Mouse (Mus musculus): ENCODE measurements around the gene Cnih3. TPM values are rescaled to one million over a fixed set of nuclear protein-coding genes. Genes with fewer than 3 reads are reported as not detected.

The Cnih3 gene
- polyA plus RNA-seq, 1 experiment from 2014 or later, result 14.1 TPM

DNA sequence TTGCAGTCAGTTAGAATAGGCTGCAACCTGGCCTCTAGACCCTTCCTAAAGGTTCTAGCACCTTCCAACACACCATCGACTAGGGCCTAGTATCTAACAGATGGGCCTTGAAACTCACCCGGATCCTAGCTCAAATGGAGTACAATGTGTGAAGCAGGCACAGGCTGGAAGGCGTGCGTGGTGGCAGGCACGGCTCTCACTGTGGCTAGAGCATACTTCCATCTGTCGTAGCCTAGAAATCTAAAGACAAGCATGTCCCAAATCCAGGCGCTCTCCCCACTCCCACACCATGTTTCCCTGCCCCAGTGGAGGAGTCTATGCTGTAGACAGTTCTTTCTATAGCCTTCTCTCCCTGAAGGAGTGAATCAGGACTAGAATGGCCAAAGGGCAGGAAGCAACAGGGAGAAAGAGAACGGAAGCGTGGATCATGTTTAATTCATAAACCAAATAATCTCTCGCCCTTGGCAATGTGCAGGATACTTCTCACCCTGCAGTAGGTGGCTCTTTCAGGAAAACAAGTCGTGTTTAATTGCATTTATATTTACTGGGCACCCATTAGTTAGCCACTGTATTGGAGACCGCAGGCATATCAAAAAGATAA lies 29.1 kb downstream of the Cnih3 start:
- H3K36me3 ChIP-seq (ENCODE audit: control insufficient read depth, insufficient read depth, low read length), result no peaks in the 10 kb centered on the region
- H3K27me3 ChIP-seq (replicated peaks; ENCODE audit: control insufficient read depth, insufficient read depth, low read length), result no peaks in the 10 kb centered on the region
- ATAC-seq, result no peak
- no peak overlapping the region for H3K9ac ChIP-seq (ENCODE audit: low read depth, low read length)
- WGBS, result 65% methylated on average over 12 of the region's 12 CpGs
- H3K4me3 ChIP-seq (ENCODE audit: low read length), result no peak overlapping the region
- no peak overlapping the region for H3K4me2 ChIP-seq (ENCODE audit: low read length)
- no peaks in the 10 kb centered on the region for H3K9me3 ChIP-seq (ENCODE audit: control insufficient read depth, low read length)
- H3K27ac ChIP-seq (ENCODE audit: low read depth, low read length), result no peak overlapping the region
- H3K4me1 ChIP-seq (ENCODE audit: control insufficient read depth, insufficient read depth, low read depth, low read length), result no peaks in the 10 kb centered on the region

DNA sequence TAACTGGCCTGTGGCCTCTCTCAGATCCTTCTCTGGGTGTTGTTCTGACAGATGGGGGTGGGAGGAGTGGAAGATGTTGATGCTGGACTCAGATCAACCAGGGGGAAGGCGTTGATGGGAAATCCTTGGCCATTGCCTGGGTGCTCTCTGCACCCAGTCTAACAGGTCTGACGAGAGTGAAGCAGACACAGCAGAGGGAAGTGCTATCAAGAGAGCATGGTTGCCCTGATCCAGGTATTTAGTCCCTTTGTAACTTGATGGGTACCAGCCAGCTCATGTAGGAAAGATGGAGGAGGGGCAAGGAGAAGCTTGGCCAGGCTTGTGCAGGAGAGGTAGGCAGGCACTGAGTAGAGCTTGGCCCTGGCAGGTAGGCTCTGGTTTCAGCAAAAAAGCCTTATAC lies 36.8 kb downstream of the Cnih3 start:
- Histone ChIP-seq H3K4me2 (ENCODE audit: low read length) (no peak overlapping the region), H3K9me3 (ENCODE audit: control insufficient read depth, low read length) (0 out of 2 replicates have a peak, but pooled peaks cover 3% of the 10 kb centered on the region), H3K4me1 (ENCODE audit: control insufficient read depth, insufficient read depth, low read depth, low read length) (peaks cover 7% of the 10 kb centered on the region; the same call in 1 of the 2 replicates), H3K27me3 (replicated peaks; ENCODE audit: control insufficient read depth, insufficient read depth, low read length) (no peaks in the 10 kb centered on the region), H3K4me3 (ENCODE audit: low read length) (no peak overlapping the region), H3K27ac (ENCODE audit: low read depth, low read length) (no peak overlapping the region), H3K36me3 (ENCODE audit: control insufficient read depth, insufficient read depth, low read length) (no peaks in the 10 kb centered on the region), H3K9ac (ENCODE audit: low read depth, low read length) (no peak overlapping the region)
- ATAC-seq, result no peak
- 92% methylated on average over 2 of the region's 2 CpGs for WGBS

DNA sequence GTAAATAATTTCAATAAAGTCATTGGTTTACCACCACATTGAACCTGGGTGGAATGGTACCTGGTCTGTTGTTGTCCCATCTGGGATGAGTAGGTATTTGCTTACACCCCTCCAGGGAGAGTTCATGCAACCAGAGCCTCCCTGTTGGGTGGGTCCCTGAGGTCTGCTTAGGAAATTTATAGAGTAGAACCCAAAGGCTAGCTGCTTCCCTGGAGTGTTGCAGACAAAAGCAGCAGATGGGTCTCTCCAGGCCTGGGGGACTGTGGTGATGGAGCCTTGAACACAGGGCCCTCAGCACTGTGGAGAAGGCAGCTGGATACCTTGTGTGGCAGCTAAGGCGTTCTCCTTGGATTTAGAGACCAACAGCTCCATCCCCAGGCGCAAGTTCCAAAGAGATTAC lies 40.1 kb downstream of the Cnih3 start:
- no peak for ATAC-seq
- H3K4me3 ChIP-seq (ENCODE audit: low read length), result no peak overlapping the region

DNA sequence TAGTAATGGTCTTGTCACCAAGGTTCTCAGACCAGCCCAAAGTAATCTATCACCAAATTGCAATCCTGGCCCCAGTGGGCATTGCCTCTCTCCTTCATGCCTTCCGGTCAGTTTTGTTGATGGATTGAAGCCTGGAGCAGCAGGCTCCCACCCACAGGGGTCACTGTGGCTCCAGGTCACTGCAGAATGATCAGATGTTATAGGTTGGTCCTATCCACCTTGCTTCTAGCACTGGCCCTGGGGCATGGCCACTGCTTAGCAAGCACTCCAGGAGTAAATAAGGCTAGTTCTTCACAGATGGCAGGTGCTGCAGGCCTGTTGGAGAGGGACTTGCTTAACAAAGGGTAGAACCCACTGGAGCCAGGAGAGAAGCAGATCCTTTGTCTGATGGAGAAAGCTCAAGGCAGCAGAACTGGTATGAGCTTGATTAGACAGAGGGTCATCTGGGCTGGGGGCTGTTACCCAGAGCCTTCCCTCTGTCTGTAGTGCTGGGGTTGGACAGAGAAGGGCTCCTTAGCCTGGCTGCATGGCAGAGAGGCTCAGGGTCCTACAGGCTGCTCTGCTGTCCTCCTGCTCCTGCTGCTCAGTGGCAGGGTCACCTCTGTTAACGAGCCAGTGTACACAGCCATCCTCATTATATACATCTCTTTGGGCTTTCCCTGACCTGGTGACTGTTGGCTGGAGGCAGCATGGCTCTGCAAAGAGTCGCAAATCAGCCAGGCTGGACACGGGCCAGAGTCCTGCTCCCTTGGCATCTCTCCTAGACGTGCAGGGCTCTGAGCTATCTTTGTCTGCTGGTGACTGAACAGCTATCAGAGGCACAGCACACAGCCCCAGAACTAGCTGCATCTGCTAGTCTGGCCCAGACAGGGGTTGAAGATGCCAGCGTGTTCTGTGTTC lies 41.1 kb downstream of the Cnih3 start:
- no peak overlapping the region for H3K4me3 ChIP-seq (ENCODE audit: low read length)
- H3K4me2 ChIP-seq (ENCODE audit: low read length), result no peak overlapping the region
- H3K36me3 ChIP-seq (ENCODE audit: control insufficient read depth, insufficient read depth, low read length), result no peaks in the 10 kb centered on the region
- H3K27ac ChIP-seq (ENCODE audit: low read depth, low read length), result no peak overlapping the region; the same call in 1 of the 2 replicates
- peaks cover 7% of the 10 kb centered on the region; the same call in 1 of the 2 replicates for H3K4me1 ChIP-seq (ENCODE audit: control insufficient read depth, insufficient read depth, low read depth, low read length)
- no peaks in the 10 kb centered on the region for H3K27me3 ChIP-seq (replicated peaks; ENCODE audit: control insufficient read depth, insufficient read depth, low read length)
- 45% methylated on average over 6 of the region's 6 CpGs for WGBS
- ATAC-seq, result peak; percentile 92
- H3K9me3 ChIP-seq (ENCODE audit: control insufficient read depth, low read length), result 0 out of 2 replicates have a peak, but pooled peaks cover 1% of the 10 kb centered on the region
- H3K9ac ChIP-seq (ENCODE audit: low read depth, low read length), result no peak overlapping the region

More for the DNA sequence above, 40.1 kb downstream of the Cnih3 start:
- Histone ChIP-seq H3K27ac (ENCODE audit: low read depth, low read length) (no peak overlapping the region), H3K4me1 (ENCODE audit: control insufficient read depth, insufficient read depth, low read depth, low read length) (peaks cover 7% of the 10 kb centered on the region; the same call in 1 of the 2 replicates), H3K9ac (ENCODE audit: low read depth, low read length) (no peak overlapping the region), H3K27me3 (replicated peaks; ENCODE audit: control insufficient read depth, insufficient read depth, low read length) (no peaks in the 10 kb centered on the region), H3K9me3 (ENCODE audit: control insufficient read depth, low read length) (0 out of 2 replicates have a peak, but pooled peaks cover 3% of the 10 kb centered on the region), H3K4me2 (ENCODE audit: low read length) (no peak overlapping the region), H3K36me3 (ENCODE audit: control insufficient read depth, insufficient read depth, low read length) (no peaks in the 10 kb centered on the region)
- 91% methylated on average over 2 of the region's 2 CpGs for whole genome bisulfite sequencing

DNA sequence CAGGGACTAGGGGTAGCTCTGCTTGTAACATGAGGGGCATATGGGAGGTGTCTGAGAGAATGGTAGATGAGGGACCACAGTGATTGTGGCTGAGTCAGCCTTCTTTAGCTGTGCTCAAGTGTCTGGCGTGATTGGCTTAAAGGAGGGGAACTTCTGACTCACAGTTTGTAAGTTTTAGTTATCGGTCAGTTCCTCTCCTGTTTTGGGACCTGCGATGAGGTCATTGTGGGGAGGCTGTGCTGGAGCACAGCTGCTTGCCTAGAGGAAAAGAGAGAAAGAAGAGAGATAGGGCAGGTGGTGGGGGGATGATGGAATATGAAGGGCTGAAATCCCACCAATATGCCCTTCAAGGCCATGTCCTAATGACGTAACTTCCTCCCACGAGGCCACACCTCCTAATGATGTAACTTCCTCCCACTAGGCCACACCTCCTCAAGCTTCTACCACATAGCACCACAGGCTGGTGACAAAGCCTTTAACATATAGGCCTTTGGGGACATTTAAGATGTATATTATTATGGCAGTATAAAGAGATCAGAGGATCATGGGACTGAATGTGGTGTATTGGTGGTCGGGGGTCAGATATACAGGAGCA lies 42.9 kb downstream of the Cnih3 start:
- Histone ChIP-seq H3K9ac (ENCODE audit: low read depth, low read length) (no peak overlapping the region), H3K27ac (ENCODE audit: low read depth, low read length) (no peak overlapping the region), H3K27me3 (replicated peaks; ENCODE audit: control insufficient read depth, insufficient read depth, low read length) (no peaks in the 10 kb centered on the region), H3K4me2 (ENCODE audit: low read length) (no peak overlapping the region), H3K4me3 (ENCODE audit: low read length) (no peak overlapping the region), H3K36me3 (ENCODE audit: control insufficient read depth, insufficient read depth, low read length) (no peaks in the 10 kb centered on the region), H3K9me3 (ENCODE audit: control insufficient read depth, low read length) (no peaks in the 10 kb centered on the region), H3K4me1 (ENCODE audit: control insufficient read depth, insufficient read depth, low read depth, low read length) (peaks cover 7% of the 10 kb centered on the region; the same call in 1 of the 2 replicates)
- no peak for ATAC-seq
- WGBS, result 91% methylated on average over 6 of the region's 6 CpGs

DNA sequence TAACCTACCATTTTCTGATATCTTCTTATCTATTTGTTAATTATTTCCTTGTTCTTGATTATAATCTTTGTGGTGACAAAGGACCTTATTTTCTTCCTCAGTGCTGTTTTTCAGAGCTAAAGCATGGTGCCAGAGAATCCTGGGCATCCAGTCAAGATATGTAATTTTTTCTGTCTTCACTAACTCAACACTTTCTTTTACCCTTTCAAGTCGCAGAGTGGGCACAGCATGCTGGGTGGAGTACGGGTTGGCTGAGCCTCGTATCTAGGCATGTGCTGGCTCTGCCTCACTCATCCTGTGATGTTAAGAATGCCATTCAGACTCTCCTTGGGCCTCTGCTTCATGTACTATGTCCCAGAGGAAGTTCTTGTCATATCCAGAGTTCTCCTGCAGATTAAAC lies 46.8 kb downstream of the Cnih3 start:
- Histone ChIP-seq H3K9ac (ENCODE audit: low read depth, low read length) (no peak overlapping the region), H3K4me2 (ENCODE audit: low read length) (no peak overlapping the region), H3K36me3 (ENCODE audit: control insufficient read depth, insufficient read depth, low read length) (no peaks in the 10 kb centered on the region), H3K4me3 (ENCODE audit: low read length) (no peak overlapping the region), H3K27me3 (replicated peaks; ENCODE audit: control insufficient read depth, insufficient read depth, low read length) (no peaks in the 10 kb centered on the region), H3K4me1 (ENCODE audit: control insufficient read depth, insufficient read depth, low read depth, low read length) (no peaks in the 10 kb centered on the region), H3K27ac (ENCODE audit: low read depth, low read length) (no peak overlapping the region), H3K9me3 (ENCODE audit: control insufficient read depth, low read length) (no peaks in the 10 kb centered on the region)
- no peak for ATAC-seq
- WGBS, result 68% methylated on average over 3 of the region's 3 CpGs

DNA sequence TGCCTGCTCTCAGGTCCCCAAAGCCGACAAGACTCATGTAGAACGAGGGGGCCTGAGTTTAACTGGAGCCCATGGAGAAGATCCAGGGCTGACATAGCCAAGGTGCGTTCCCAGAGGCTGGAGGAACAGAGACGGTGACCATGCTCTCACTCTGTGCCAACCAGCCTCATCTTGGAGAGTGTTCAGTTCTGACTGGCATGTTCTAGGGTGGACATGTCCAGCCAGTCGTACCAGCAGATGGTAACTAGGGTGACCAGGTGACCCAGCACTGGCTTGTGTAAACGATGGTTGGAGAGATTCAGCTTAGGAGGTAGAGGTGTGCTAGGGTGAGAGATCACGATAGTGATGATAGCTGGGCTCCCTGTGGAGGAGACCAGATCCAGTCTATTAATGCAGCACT lies 50.6 kb downstream of the Cnih3 start:
- no peak overlapping the region for H3K4me3 ChIP-seq (ENCODE audit: low read length)
- H3K9me3 ChIP-seq (ENCODE audit: control insufficient read depth, low read length), result no peaks in the 10 kb centered on the region
- no peak for ATAC-seq
- H3K4me2 ChIP-seq (ENCODE audit: low read length), result no peak overlapping the region
- H3K27me3 ChIP-seq (replicated peaks; ENCODE audit: control insufficient read depth, insufficient read depth, low read length), result no peaks in the 10 kb centered on the region
- H3K36me3 ChIP-seq (ENCODE audit: control insufficient read depth, insufficient read depth, low read length), result no peaks in the 10 kb centered on the region
- no peak overlapping the region for H3K9ac ChIP-seq (ENCODE audit: low read depth, low read length)
- WGBS, result 83% methylated on average over 7 of the region's 7 CpGs
- peaks cover 4% of the 10 kb centered on the region for H3K4me1 ChIP-seq (ENCODE audit: control insufficient read depth, insufficient read depth, low read depth, low read length)
- no peak overlapping the region for H3K27ac ChIP-seq (ENCODE audit: low read depth, low read length)

DNA sequence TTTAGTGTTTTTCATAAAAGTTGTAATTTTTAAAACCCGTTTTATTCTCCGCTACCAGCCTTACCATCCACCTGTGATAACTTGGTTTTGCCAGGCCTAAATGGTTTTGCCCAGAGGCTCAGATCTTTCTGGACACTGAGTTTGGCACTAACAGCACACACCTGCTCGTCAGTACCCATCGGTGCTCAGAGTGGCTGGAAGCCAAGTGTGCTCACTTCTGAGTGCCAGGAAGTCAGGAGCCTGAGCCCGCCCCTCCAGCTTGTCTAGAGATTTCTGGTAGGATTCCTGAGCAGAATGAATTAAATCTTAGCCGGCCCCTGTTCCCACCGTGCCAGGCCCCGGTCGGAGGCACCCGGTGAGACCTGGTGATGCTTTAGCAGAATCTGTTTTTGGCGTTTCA lies 54.9 kb downstream of the Cnih3 start:
- no peak overlapping the region for H3K27ac ChIP-seq (ENCODE audit: low read depth, low read length)
- H3K9ac ChIP-seq (ENCODE audit: low read depth, low read length), result no peak overlapping the region
- peaks cover 11% of the 10 kb centered on the region for H3K4me1 ChIP-seq (ENCODE audit: control insufficient read depth, insufficient read depth, low read depth, low read length)
- no peak overlapping the region for H3K4me3 ChIP-seq (ENCODE audit: low read length)
- ATAC-seq, result no peak
- H3K27me3 ChIP-seq (replicated peaks; ENCODE audit: control insufficient read depth, insufficient read depth, low read length), result no peaks in the 10 kb centered on the region
- H3K36me3 ChIP-seq (ENCODE audit: control insufficient read depth, insufficient read depth, low read length), result no peaks in the 10 kb centered on the region
- H3K9me3 ChIP-seq (ENCODE audit: control insufficient read depth, low read length), result no peaks in the 10 kb centered on the region
- 73% methylated on average over 11 of the region's 11 CpGs for WGBS
- H3K4me2 ChIP-seq (ENCODE audit: low read length), result no peak overlapping the region

All from hindbrain, embryonic 16.5 days (tissue).